Mouse (Mus musculus) ES-Bruce4 (cell line): ENCODE measurements around the gene Gpc6. TPM values are rescaled to one million over a fixed set of nuclear protein-coding genes. Genes with fewer than 3 reads are reported as not detected.
"Not testable (repeated sequence)": the region's sequence is repeated elsewhere in the genome, so short reads cannot be mapped to it uniquely, and the experiment has no call there.

ENCODE experiments used
- H3K27ac ChIP-seq: 2 replicates; pipeline ENCODE4 v1.5.1; 2012; ENCODE audit warnings: low read length, inconsistent platforms; ENCODE audit not compliant: insufficient read depth
- H3K27me3 ChIP-seq: 2 replicates; pipeline ENCODE4 v1.6.1; 2012; ENCODE audit warnings: mild to moderate bottlenecking, low read length, inconsistent platforms; ENCODE audit not compliant: control insufficient read depth, poor library complexity, insufficient read depth, severe bottlenecking
- H3K36me3 ChIP-seq: 2 replicates; pipeline ENCODE4 v1.6.1; 2012; ENCODE audit warnings: inconsistent platforms, mild to moderate bottlenecking, low read length, moderate library complexity; ENCODE audit not compliant: control insufficient read depth, poor library complexity, insufficient read depth, severe bottlenecking
- H3K4me1 ChIP-seq: one replicate; pipeline ENCODE4 v1.8.1; 2011; ENCODE audit warnings: low read length; ENCODE audit not compliant: control insufficient read depth, insufficient read depth
- H3K4me3 ChIP-seq: 2 replicates; pipeline ENCODE4 v1.5.1; 2011; ENCODE audit warnings: low read depth, mild to moderate bottlenecking, low read length
- H3K9ac ChIP-seq: 2 replicates; pipeline ENCODE4 v1.6.1; 2012; ENCODE audit warnings: low read depth, mild to moderate bottlenecking, inconsistent platforms; ENCODE audit not compliant: poor library complexity, severe bottlenecking
- H3K9me3 ChIP-seq: replicated peaks from 2 replicates; pipeline ENCODE4 v1.6.1; 2012; ENCODE audit warnings: mild to moderate bottlenecking, low read length, inconsistent platforms; ENCODE audit not compliant: control insufficient read depth, poor library complexity, insufficient read depth, severe bottlenecking
- CTCF ChIP-seq: IDR thresholded peaks from one replicate; pipeline ENCODE4 v1.8.1; 2011; ENCODE audit warnings: low read depth, low read length
- EP300 ChIP-seq: IDR thresholded peaks from 2 replicates; pipeline ENCODE4 v1.6.1; 2011; ENCODE audit warnings: low read depth, low read length; ENCODE audit not compliant: insufficient read depth
- POLR2A ChIP-seq: IDR thresholded peaks from one replicate; pipeline ENCODE4 v1.8.1; 2011; ENCODE audit warnings: low read length; ENCODE audit not compliant: insufficient read depth
- polyA plus RNA-seq: library from polyadenylated mRNA; stranded (reverse); fragments of >200 nt; gene quantifications from 2 replicates; pipeline ENCODE4 v1.2.4, GENCODE M21; 2011; ENCODE audit warnings: low read depth; ENCODE audit not compliant: missing spikeins, insufficient read depth, insufficient read length

Gene Gpc6
- polyA plus RNA-seq, 1 experiment = 4.7 TPM

- H3K27me3 ChIP-seq = no peaks in the 10 kb centered on the region
- no peaks in the 10 kb centered on the region for H3K9me3 ChIP-seq
- H3K4me3 ChIP-seq = no peak overlapping the region
Observed at GRCm38 (mm10) chr14:117426116-117426515, 501.0 kb downstream of the Gpc6 start.

GRCm38 (mm10) chr14:117427776-117428175, 502.7 kb downstream of the Gpc6 start:
- no peak for TF ChIP-seq POLR2A
- Histone ChIP-seq H3K4me3 (no peak overlapping the region), H3K36me3 (no peaks in the 10 kb centered on the region), H3K9ac (no peak overlapping the region), H3K9me3 (no peaks in the 10 kb centered on the region), H3K27ac (no peak overlapping the region), H3K27me3 (no peaks in the 10 kb centered on the region), H3K4me1 (no peaks in the 10 kb centered on the region)

More at GRCm38 (mm10) chr14:117426116-117426515, 501.0 kb downstream of the Gpc6 start:
- TF ChIP-seq EP300 (no peak), POLR2A (no peak), CTCF (no peak)
- Histone ChIP-seq H3K36me3 (no peaks in the 10 kb centered on the region), H3K9ac (no peak overlapping the region), H3K4me1 (no peaks in the 10 kb centered on the region), H3K27ac (no peak overlapping the region)

DNA sequence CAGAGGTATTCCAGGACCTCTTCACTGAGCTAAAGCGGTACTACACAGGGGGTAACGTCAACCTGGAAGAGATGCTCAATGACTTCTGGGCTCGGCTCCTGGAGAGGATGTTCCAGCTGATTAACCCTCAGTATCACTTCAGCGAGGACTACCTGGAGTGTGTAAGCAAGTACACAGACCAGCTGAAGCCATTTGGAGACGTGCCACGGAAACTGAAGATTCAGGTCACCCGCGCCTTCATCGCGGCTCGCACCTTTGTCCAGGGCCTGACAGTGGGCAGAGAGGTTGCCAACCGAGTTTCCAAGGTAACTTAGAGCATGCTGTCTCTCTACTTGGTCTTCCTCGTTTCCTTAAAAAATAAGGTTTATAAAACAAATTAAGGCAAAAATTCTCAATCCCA, 510.6 kb downstream of the Gpc6 start:
- H3K4me3 ChIP-seq = no peak overlapping the region
- H3K27ac ChIP-seq = no peak overlapping the region
- no peaks in the 10 kb centered on the region for H3K36me3 ChIP-seq
- no peaks in the 10 kb centered on the region for H3K27me3 ChIP-seq
- H3K9me3 ChIP-seq = no peaks in the 10 kb centered on the region
- no peaks in the 10 kb centered on the region for H3K4me1 ChIP-seq
- no peak overlapping the region for H3K9ac ChIP-seq
- TF ChIP-seq CTCF (no peak), POLR2A (no peak), EP300 (no peak)

DNA sequence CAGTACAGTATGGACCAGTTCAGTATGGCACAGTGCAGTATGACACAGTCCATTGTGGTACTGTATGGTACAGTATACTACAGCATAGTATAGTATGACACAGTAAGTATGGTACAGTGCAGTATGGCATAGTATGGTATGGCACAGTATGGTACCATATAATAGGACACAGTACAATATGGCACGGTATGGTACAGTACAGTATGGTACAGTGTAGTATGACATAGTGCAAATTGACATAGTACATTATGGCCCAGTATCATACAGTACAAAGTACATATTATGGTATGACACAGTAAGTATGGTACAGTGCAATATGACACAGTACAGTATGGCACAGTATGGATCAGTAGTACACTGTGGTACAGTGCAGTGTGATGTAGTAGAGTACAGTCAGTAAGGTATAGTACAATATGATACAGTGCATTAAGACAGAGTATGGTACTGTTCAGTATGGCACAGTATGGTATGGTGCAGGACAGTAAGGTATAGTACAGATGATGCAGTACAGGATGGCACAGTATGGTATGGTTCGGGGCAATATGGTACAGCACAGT, 521.6 kb downstream of the Gpc6 start:
- H3K9ac ChIP-seq, H3K4me3 ChIP-seq, H3K4me1 ChIP-seq: not testable (repeated sequence)

GRCm38 (mm10) chr14:117451391-117451991, 526.4 kb downstream of the Gpc6 start:
- no peaks in the 10 kb centered on the region for H3K36me3 ChIP-seq
- H3K4me3 ChIP-seq = no peak overlapping the region
- no peak for TF ChIP-seq EP300
- no peak for TF ChIP-seq CTCF
- no peak for TF ChIP-seq POLR2A
- H3K27me3 ChIP-seq = no peaks in the 10 kb centered on the region
- H3K27ac ChIP-seq = no peak overlapping the region
- no peak overlapping the region for H3K9ac ChIP-seq
- H3K9me3 ChIP-seq = no peaks in the 10 kb centered on the region
- H3K4me1 ChIP-seq = no peaks in the 10 kb centered on the region

More for the DNA sequence above, 521.6 kb downstream of the Gpc6 start:
- H3K27ac ChIP-seq, H3K27me3 ChIP-seq, H3K9me3 ChIP-seq, H3K36me3 ChIP-seq: not testable (repeated sequence)

DNA sequence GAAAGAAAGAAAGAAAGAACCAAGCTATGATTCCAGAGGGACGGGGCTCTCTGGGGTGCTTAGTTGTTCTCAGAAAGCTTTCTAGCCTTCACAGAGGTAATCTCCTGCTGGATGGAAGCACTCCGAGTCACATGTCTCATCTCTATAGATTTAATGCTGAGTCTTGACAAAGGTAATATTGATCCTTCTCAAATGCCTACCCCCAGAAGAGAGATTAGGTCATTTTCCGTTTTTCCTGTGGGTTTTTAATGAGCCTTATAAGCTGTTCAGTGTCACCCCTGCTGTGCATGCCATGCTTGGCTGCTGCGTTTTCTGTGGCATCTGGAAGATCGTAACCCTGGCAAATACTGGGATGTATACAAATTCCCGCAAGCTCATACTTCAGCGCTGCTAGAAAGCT, 527.0 kb downstream of the Gpc6 start:
- H3K27me3 ChIP-seq = no peaks in the 10 kb centered on the region
- TF ChIP-seq EP300 = no peak
- TF ChIP-seq CTCF = no peak
- no peak for TF ChIP-seq POLR2A
- no peaks in the 10 kb centered on the region for H3K9me3 ChIP-seq
- H3K4me1 ChIP-seq = no peaks in the 10 kb centered on the region
- H3K4me3 ChIP-seq = no peak overlapping the region
- H3K9ac ChIP-seq = no peak overlapping the region
- no peaks in the 10 kb centered on the region for H3K36me3 ChIP-seq
- H3K27ac ChIP-seq = no peak overlapping the region
